Mouse (Mus musculus) liver, adult 2 months (tissue): ENCODE results near the gene Uhrf1. TPM values are rescaled to one million over a fixed set of nuclear protein-coding genes. Genes with fewer than 3 reads are reported as not detected.

Experiments
- DNase-seq: peaks from one replicate; pipeline ENCODE4 v3.0.0-alpha.2; 2011; ENCODE audit warnings: low read depth, low spot score; ENCODE audit errors: extremely low read depth
- H3K27ac ChIP-seq: fragments of 200-500 bp; replicated peaks from 2 replicates; pipeline ENCODE4 v1.5.1; 2012; ENCODE audit warnings: low read depth, mild to moderate bottlenecking, control low read depth, inconsistent platforms, low read length; ENCODE audit not compliant: insufficient read depth
- H3K27me3 ChIP-seq: fragments of 200-500 bp; 2 replicates; pipeline ENCODE4 v1.6.1; 2012; ENCODE audit warnings: mild to moderate bottlenecking, moderate library complexity, low read length, inconsistent platforms; ENCODE audit not compliant: control insufficient read depth, insufficient read depth
- H3K36me3 ChIP-seq: fragments of 200-500 bp; 2 replicates; pipeline ENCODE4 v1.6.1; 2012; ENCODE audit warnings: low read length, inconsistent platforms; ENCODE audit not compliant: control insufficient read depth, insufficient read depth
- H3K4me1 ChIP-seq: fragments of 200-500 bp; 2 replicates; pipeline ENCODE4 v1.6.1; 2011; ENCODE audit warnings: low read length; ENCODE audit not compliant: control insufficient read depth, insufficient read depth
- H3K4me3 ChIP-seq: fragments of 200-500 bp; 2 replicates; pipeline ENCODE4 v1.5.1; 2011; ENCODE audit warnings: low read depth, mild to moderate bottlenecking, control low read depth, low read length, moderate library complexity; ENCODE audit not compliant: insufficient read depth
- H3K79me2 ChIP-seq: fragments of 200-500 bp; 2 replicates; pipeline ENCODE4 v1.6.1; 2012; ENCODE audit warnings: inconsistent platforms, mild to moderate bottlenecking, low read length, moderate library complexity; ENCODE audit not compliant: control insufficient read depth, insufficient read depth
- H3K9ac ChIP-seq: fragments of 200-500 bp; 2 replicates; pipeline ENCODE4 v1.6.1; 2012; ENCODE audit warnings: low read depth, mild to moderate bottlenecking, control low read depth, inconsistent platforms, low read length
- CTCF ChIP-seq: fragments of 200-500 bp; IDR thresholded peaks from 2 replicates; pipeline ENCODE4 v1.5.1; 2011; ENCODE audit warnings: low read depth, low read length, control low read depth
- POLR2A ChIP-seq: fragments of 200-500 bp; IDR thresholded peaks from 2 replicates; pipeline ENCODE4 v1.6.1; 2011; ENCODE audit warnings: low read length, control low read depth; ENCODE audit not compliant: insufficient read depth; ENCODE audit errors: extremely low read depth
- WGBS: fragments of 180-500 bp; shearing (Covaris S2); methylation state at CpG from one replicate; pipeline ENCODE4 v1.1.7; 2018; 5-methylcytosine and 5-hydroxymethylcytosine counted together
- polyA plus RNA-seq: library from polyadenylated mRNA; depleted of rRNA; stranded (reverse); fragments of >200 nt; gene quantifications from 2 replicates; pipeline ENCODE4 v1.2.3, GENCODE M21; 2012
- total RNA-seq: library from RNA; depleted of rRNA; stranded (reverse); fragments of >200 nt; gene quantifications from 2 replicates; pipeline ENCODE4 v1.2.3, GENCODE M21; 2014

Uhrf1 gene
- total and polyA plus RNA-seq, 2 experiments: 0.22 to 0.92 TPM

GRCm38 (mm10) chr17:56289371-56290331 lies 13.5 kb upstream of the Uhrf1 start:
- H3K79me2 ChIP-seq: no peaks in the 10 kb centered on the region; the same call in 1 of the 2 replicates
- H3K4me1 ChIP-seq: peaks cover 13% of the 10 kb centered on the region

GRCm38 (mm10) chr17:56290388-56291170 lies 12.5 kb upstream of the Uhrf1 start:
- Histone ChIP-seq H3K4me3 (peak overlapping the region; percentile 57), H3K27me3 (no peaks in the 10 kb centered on the region), H3K36me3 (peaks cover 5% of the 10 kb centered on the region; the same call in 1 of the 2 replicates), H3K9ac (peak overlapping the region; percentile 74), H3K27ac (peak overlapping the region; percentile 91), H3K79me2 (no peaks in the 10 kb centered on the region; the same call in 1 of the 2 replicates), H3K4me1 (peaks cover 13% of the 10 kb centered on the region)
- no peak for TF ChIP-seq CTCF
- TF ChIP-seq POLR2A: peak; percentile 83; the same call in 1 of the 2 replicates
- WGBS: 2% methylated on average over 17 of the region's 17 CpGs
- DNase-seq: peak; percentile 92

More at GRCm38 (mm10) chr17:56289371-56290331, 13.5 kb upstream of the Uhrf1 start:
- peaks cover 14% of the 10 kb centered on the region for H3K36me3 ChIP-seq
- peak overlapping the region; percentile 74 for H3K9ac ChIP-seq
- TF ChIP-seq CTCF (no peak), POLR2A (peak; percentile 33; the same call in 1 of the 2 replicates)
- 2% methylated on average over 23 of the region's 23 CpGs for WGBS
- H3K4me3 ChIP-seq: peak overlapping the region; percentile 57
- H3K27me3 ChIP-seq: no peaks in the 10 kb centered on the region
- peak; percentile 84 for DNase-seq
- H3K27ac ChIP-seq: peak overlapping the region; percentile 91

- no peaks in the 10 kb centered on the region for H3K27me3 ChIP-seq
- H3K9ac ChIP-seq: peak overlapping the region; percentile 59
- DNase-seq: peak; percentile 69
- TF ChIP-seq POLR2A (no peak), CTCF (peak; percentile 88)
- 3% methylated on average over 16 of the region's 16 CpGs for WGBS
- peaks cover 13% of the 10 kb centered on the region for H3K4me1 ChIP-seq
- H3K27ac ChIP-seq: peak overlapping the region; percentile 73
- H3K79me2 ChIP-seq: no peaks in the 10 kb centered on the region; the same call in 1 of the 2 replicates
- H3K36me3 ChIP-seq: peaks cover 3% of the 10 kb centered on the region; the same call in 1 of the 2 replicates
- peak overlapping the region; percentile 22 for H3K4me3 ChIP-seq
Measured at GRCm38 (mm10) chr17:56291171-56291511, 12.0 kb upstream of the Uhrf1 start.

- Histone ChIP-seq H3K27ac (no peak overlapping the region), H3K27me3 (no peaks in the 10 kb centered on the region), H3K9ac (no peak overlapping the region), H3K36me3 (no peaks in the 10 kb centered on the region; the same call in 1 of the 2 replicates), H3K79me2 (no peaks in the 10 kb centered on the region; the same call in 1 of the 2 replicates), H3K4me1 (peaks cover 13% of the 10 kb centered on the region), H3K4me3 (no peak overlapping the region)
- DNase-seq: no peak
- no peak for TF ChIP-seq POLR2A
- no peak for TF ChIP-seq CTCF
- WGBS: 91% methylated on average over 7 of the region's 7 CpGs
Measured at GRCm38 (mm10) chr17:56291826-56292475, 11.2 kb upstream of the Uhrf1 start.

GRCm38 (mm10) chr17:56292531-56293222 lies 10.4 kb upstream of the Uhrf1 start, which contains the start of gene Plin3:
TSS of gene Plin3 (minus strand) at chr17:56292873.
- TF ChIP-seq POLR2A (no peak), CTCF (no peak)
- no peaks in the 10 kb centered on the region for H3K36me3 ChIP-seq
- DNase-seq: no peak

More at GRCm38 (mm10) chr17:56292531-56293222, 10.4 kb upstream of the Uhrf1 start, which contains the start of gene Plin3:
- Histone ChIP-seq H3K79me2 (no peaks in the 10 kb centered on the region; the same call in 1 of the 2 replicates), H3K27me3 (no peaks in the 10 kb centered on the region), H3K9ac (no peak within 1 kb of the TSS), H3K4me1 (peaks cover 11% of the 10 kb centered on the region), H3K4me3 (no peak within 1 kb of the TSS), H3K27ac (no peak within 1 kb of the TSS)
- WGBS: 83% methylated on average over 4 of the region's 4 CpGs
